Mouse (Mus musculus): ENCODE data around the gene Krt84.

Gene Krt84

GRCm38 (mm10) chr15:101497181-101497580, 35.4 kb downstream of the Krt84 start:
- DNase-seq (ENCODE audit: low read depth, low spot score) = peak; percentile 61

- DNase-seq (ENCODE audit: low read depth, low spot score) = no peak
Observed at GRCm38 (mm10) chr15:101495266-101495665, 37.4 kb downstream of the Krt84 start.

- no peak for DNase-seq (ENCODE audit: low read depth, low spot score)
Observed at GRCm38 (mm10) chr15:101494203-101494602, 38.4 kb downstream of the Krt84 start.

GRCm38 (mm10) chr15:101493713-101494112, 38.9 kb downstream of the Krt84 start:
- DNase-seq (ENCODE audit: low read depth, low spot score) = no peak

GRCm38 (mm10) chr15:101492718-101493117, 39.9 kb downstream of the Krt84 start:
- no peak for DNase-seq (ENCODE audit: low read depth, low spot score)

GRCm38 (mm10) chr15:101491431-101491830, 41.2 kb downstream of the Krt84 start, which contains the start of gene Krt83:
Gene Krt83 (minus strand): TSS chr15:101491512.
- no peak for DNase-seq (ENCODE audit: low read depth, low spot score)

GRCm38 (mm10) chr15:101485911-101486635, 46.5 kb downstream of the Krt84 start:
- DNase-seq (ENCODE audit: low read depth, low spot score) = no peak

GRCm38 (mm10) chr15:101484939-101485338, 47.7 kb downstream of the Krt84 start:
- DNase-seq (ENCODE audit: low read depth, low spot score) = no peak

GRCm38 (mm10) chr15:101483646-101484045, 49.0 kb downstream of the Krt84 start:
- no peak for DNase-seq (ENCODE audit: low read depth, low spot score)

GRCm38 (mm10) chr15:101482056-101482455, 50.6 kb downstream of the Krt84 start:
- DNase-seq (ENCODE audit: low read depth, low spot score) = no peak

GRCm38 (mm10) chr15:101479666-101480060, 53.0 kb downstream of the Krt84 start:
- no peak for DNase-seq (ENCODE audit: low read depth, low spot score)

- peak; percentile 44 for DNase-seq (ENCODE audit: low read depth, low spot score)
Observed at GRCm38 (mm10) chr15:101479007-101479665, 53.5 kb downstream of the Krt84 start.

Data from ZHBTc4 (cell line).